In genomic region chr11:60737450-60737849, GRCm38 (mm10) we compare ENCODE assay signal across 27 mouse cellular contexts. TPM values are rescaled to one million over a fixed set of nuclear protein-coding genes. Genes with fewer than 3 reads are reported as not detected.
DNase-seq lines count a peak whose midpoint lies in the region; ATAC-seq and TF ChIP-seq lines count a peak whose summit lies in the region.
"Had no signal": no experiment of that assay in that cellular context is flagged by ENCODE, and none has a peak within 500 bp of the region (broad histone marks: within the 10 kb centered on the region; RNA-seq: fewer than 3 reads in every experiment).

No protein-coding gene starts in this region.

- H3K4me1 ChIP-seq in liver, embryonic 12.5 days = peaks cover 15% of the 10 kb centered on the region
- H3K4me1 ChIP-seq in liver, postnatal 0 days (ENCODE audit: insufficient read depth) = no peaks in the 10 kb centered on the region
- H3K4me1 ChIP-seq in liver, embryonic 14.5 days (replicated peaks; ENCODE audit: control insufficient read depth in 2 of 2, insufficient read depth in 2 of 2, low read length in 1 of 2) = peaks cover 4 to 9% of the 10 kb centered on the region in 2 experiments; a peak in 3 of 4 replicates
- no peaks in the 10 kb centered on the region for H3K4me1 ChIP-seq in cerebellum, adult 2 months (ENCODE audit: control insufficient read depth, insufficient read depth, low read length)
- H3K4me1 ChIP-seq: embryonic facial prominence, embryonic 10.5 days; embryonic facial prominence, embryonic 13.5 days had no signal

- no peaks in the 10 kb centered on the region for H3K27me3 ChIP-seq in liver, embryonic 12.5 days (replicated peaks)
- no peaks in the 10 kb centered on the region for H3K27me3 ChIP-seq in liver, postnatal 0 days (ENCODE audit: insufficient read depth, low read length)
- no peaks in the 10 kb centered on the region for H3K27me3 ChIP-seq in liver, embryonic 14.5 days (ENCODE audit: control insufficient read depth, insufficient read depth, low read length)
- H3K27me3 ChIP-seq in cerebellum, adult 2 months (ENCODE audit: control insufficient read depth, insufficient read depth, low read length) = no peaks in the 10 kb centered on the region
- H3K27me3 ChIP-seq: CH12.LX; embryonic facial prominence, embryonic 13.5 days; heart, embryonic 13.5 days; Patski had no signal

- DNase-seq in liver, postnatal 0 days = no peak
- DNase-seq in liver, embryonic 14.5 days (ENCODE audit: low read depth in 3 of 3, low spot score in 3 of 3) = no peak
- DNase-seq in frontal cortex, postnatal 10 days (ENCODE audit: low spot score in 2 of 2) = no peak
- no peak for DNase-seq in cerebellum, adult 2 months
- DNase-seq: adrenal gland, postnatal 10 days; adrenal gland, postnatal 36 days; B cell, adult 2 months; cerebellum, adult 18-20 months; cerebellum, adult 9-11 months; cerebellum, postnatal 25 days; forebrain, postnatal 0 days; gastrocnemius, postnatal 10 days; heart, adult 2 months; heart, postnatal 14 days; heart, postnatal 4 days had no signal

- peak overlapping the region; percentile 14; the same call in 1 of the 2 replicates for H3K4me2 ChIP-seq in liver, embryonic 12.5 days
- H3K4me2 ChIP-seq in liver, postnatal 0 days (ENCODE audit: low read depth, low read length) = no peak overlapping the region
- H3K4me2 ChIP-seq in liver, embryonic 14.5 days (ENCODE audit: low read depth) = peak overlapping the region; percentile 2; the same call in 1 of the 2 replicates
- H3K4me2 ChIP-seq: embryonic facial prominence, embryonic 13.5 days; heart, embryonic 13.5 days; hindbrain, embryonic 14.5 days had no signal

- H3K9me3 ChIP-seq in liver, embryonic 12.5 days (replicated peaks) = no peaks in the 10 kb centered on the region
- no peaks in the 10 kb centered on the region for H3K9me3 ChIP-seq in liver, postnatal 0 days (ENCODE audit: low read length)
- H3K9me3 ChIP-seq in liver, embryonic 14.5 days (ENCODE audit: control insufficient read depth, low read length) = no peaks in the 10 kb centered on the region
- H3K9me3 ChIP-seq: embryonic facial prominence, embryonic 10.5 days; embryonic facial prominence, embryonic 13.5 days; heart, embryonic 10.5 days; heart, embryonic 13.5 days had no signal

- TF ChIP-seq POLR2A in cerebellum, adult 2 months (IDR thresholded peaks at IDR 0.05; ENCODE audit: borderline replicate concordance, insufficient read depth, low read length) = no peak

- H3K9ac ChIP-seq in liver, embryonic 12.5 days = no peak overlapping the region
- no peak overlapping the region; the same call in 1 of the 2 replicates for H3K9ac ChIP-seq in liver, postnatal 0 days (replicated peaks)
- no peak overlapping the region for H3K9ac ChIP-seq in liver, embryonic 14.5 days (replicated peaks)
- H3K9ac ChIP-seq: embryonic facial prominence, embryonic 13.5 days; forebrain, postnatal 0 days; heart, embryonic 13.5 days; hindbrain, embryonic 14.5 days had no signal

- peak overlapping the region; percentile 13; the same call in 1 of the 2 replicates for H3K27ac ChIP-seq in liver, embryonic 12.5 days
- H3K27ac ChIP-seq in liver, postnatal 0 days (ENCODE audit: low read depth) = no peak overlapping the region
- no peak overlapping the region for H3K27ac ChIP-seq in liver, embryonic 14.5 days
- H3K27ac ChIP-seq in cerebellum, adult 2 months (ENCODE audit: insufficient read depth, low read length) = no peak overlapping the region
- H3K27ac ChIP-seq: embryonic facial prominence, embryonic 10.5 days; embryonic facial prominence, embryonic 13.5 days; heart, adult 2 months; heart, embryonic 10.5 days; heart, embryonic 13.5 days; hindbrain, embryonic 14.5 days; hindbrain, postnatal 0 days had no signal

- ATAC-seq in liver, embryonic 12.5 days = peak; percentile 58; the same call in 1 of the 2 replicates
- no peak for ATAC-seq in liver, postnatal 0 days
- ATAC-seq in erythroblast, adult 5-6 weeks (replicated peaks; ENCODE audit: low FRiP score, poor library complexity, severe bottlenecking) = peak; percentile 80
- ATAC-seq in liver, embryonic 14.5 days (ENCODE audit: insufficient read depth) = no peak
- ATAC-seq: forebrain, embryonic 14.5 days; forebrain, postnatal 0 days; hindbrain, postnatal 0 days; inflammation-experienced regulatory T-cells, adult 6 months; Patski had no signal

- no peak overlapping the region for H3K4me3 ChIP-seq in liver, embryonic 12.5 days
- no peak overlapping the region for H3K4me3 ChIP-seq in liver, postnatal 0 days (ENCODE audit: low read depth, low read length)
- no peak overlapping the region for H3K4me3 ChIP-seq in liver, embryonic 14.5 days (ENCODE audit: insufficient read depth in 1 of 2, low read depth in 2 of 2, low read length in 2 of 2)
- H3K4me3 ChIP-seq in cerebellum, adult 2 months (replicated peaks; ENCODE audit: insufficient read depth, low read depth, low read length) = no peak overlapping the region
- H3K4me3 ChIP-seq: embryonic facial prominence, embryonic 10.5 days; embryonic facial prominence, embryonic 13.5 days; heart, adult 2 months; heart, embryonic 10.5 days; heart, embryonic 13.5 days had no signal

- TF ChIP-seq EP300 in liver, postnatal 0 days (IDR thresholded peaks at IDR 0.05; ENCODE audit: low read depth) = no peak
- no peak for TF ChIP-seq EP300 in liver, embryonic 14.5 days (IDR thresholded peaks at IDR 0.05; ENCODE audit: low read depth)

- peaks cover 44% of the 10 kb centered on the region for H3K36me3 ChIP-seq in liver, embryonic 12.5 days
- peaks cover 18% of the 10 kb centered on the region for H3K36me3 ChIP-seq in liver, postnatal 0 days (replicated peaks; ENCODE audit: insufficient read depth, low read length)
- peaks cover 3% of the 10 kb centered on the region; the same call in 1 of the 2 replicates for H3K36me3 ChIP-seq in liver, embryonic 14.5 days (replicated peaks; ENCODE audit: control insufficient read depth, insufficient read depth, low read depth)

- TF ChIP-seq CTCF in liver, postnatal 0 days (IDR thresholded peaks at IDR 0.05; ENCODE audit: low read depth) = no peak
- no peak for TF ChIP-seq CTCF in liver, embryonic 14.5 days (IDR thresholded peaks at IDR 0.05; ENCODE audit: low read depth)
- no peak for TF ChIP-seq CTCF in cerebellum, adult 2 months (IDR thresholded peaks at IDR 0.05; ENCODE audit: borderline replicate concordance, insufficient read depth, low read depth, low read length)

RNA-seq across cellular contexts. Expression of gene Mief2, which starts 9.3 kb away (rescaled TPM):
- polyA plus RNA-seq in liver, embryonic 12.5 days (2016; fragmentation: Nextera tagmentation; extraction: Ambion mirVana) = 4.4 and 4.5 TPM in 2 replicates
- 4.5 and 4.9 TPM in 2 replicates for polyA plus RNA-seq in liver, postnatal 0 days (2015; fragmentation: Nextera tagmentation; extraction: Ambion mirVana)
- 0.84 TPM in 1 of 2 replicates, not detected in the other for total RNA-seq in erythroblast, adult 5-6 weeks (2015; ENCODE audit: low replicate concordance)
- total RNA-seq in erythroblast, adult 5-6 weeks (2017; ENCODE audit: low replicate concordance) = 0.42 and 1.3 TPM in 2 replicates
- polyA plus RNA-seq in liver, embryonic 14.5 days (2012; rRNA removed) = 1.8 and 2.0 TPM in 2 replicates
- polyA plus RNA-seq in liver, embryonic 14.5 days (2014; fragmentation: Nextera tagmentation; extraction: Ambion mirVana) = 1.8 and 2.5 TPM in 2 replicates
- polyA plus RNA-seq in cerebellum, adult 2 months (2012; rRNA removed) = 27.4 and 28.4 TPM in 2 replicates

RNA-seq across cellular contexts. Expression of gene Flii, which starts 10.4 kb away (rescaled TPM):
- 41.7 and 43.1 TPM in 2 replicates for polyA plus RNA-seq in liver, embryonic 12.5 days (2016; fragmentation: Nextera tagmentation; extraction: Ambion mirVana)
- 23.3 and 23.4 TPM in 2 replicates for polyA plus RNA-seq in liver, postnatal 0 days (2015; fragmentation: Nextera tagmentation; extraction: Ambion mirVana)
- 26.9 and 54.8 TPM in 2 replicates for total RNA-seq in erythroblast, adult 5-6 weeks (2015; ENCODE audit: low replicate concordance)
- total RNA-seq in erythroblast, adult 5-6 weeks (2017; ENCODE audit: low replicate concordance) = 32.3 and 66.9 TPM in 2 replicates
- 19.4 and 35.3 TPM in 2 replicates for polyA plus RNA-seq in liver, embryonic 14.5 days (2012; rRNA removed)
- 22.5 and 25.7 TPM in 2 replicates for polyA plus RNA-seq in liver, embryonic 14.5 days (2014; fragmentation: Nextera tagmentation; extraction: Ambion mirVana)
- 160 and 177 TPM in 2 replicates for polyA plus RNA-seq in cerebellum, adult 2 months (2012; rRNA removed)

RNA-seq across cellular contexts. Expression of gene Llgl1, which starts 37.9 kb away (rescaled TPM):
- 20.2 and 22.1 TPM in 2 replicates for polyA plus RNA-seq in liver, embryonic 12.5 days (2016; fragmentation: Nextera tagmentation; extraction: Ambion mirVana)
- 4.2 and 4.6 TPM in 2 replicates for polyA plus RNA-seq in liver, postnatal 0 days (2015; fragmentation: Nextera tagmentation; extraction: Ambion mirVana)
- 3.8 and 5.6 TPM in 2 replicates for total RNA-seq in erythroblast, adult 5-6 weeks (2015; ENCODE audit: low replicate concordance)
- total RNA-seq in erythroblast, adult 5-6 weeks (2017; ENCODE audit: low replicate concordance) = 2.5 and 3.1 TPM in 2 replicates
- polyA plus RNA-seq in liver, embryonic 14.5 days (2012; rRNA removed) = 12.4 and 13.2 TPM in 2 replicates
- polyA plus RNA-seq in liver, embryonic 14.5 days (2014; fragmentation: Nextera tagmentation; extraction: Ambion mirVana) = 8.5 and 11.0 TPM in 2 replicates
- 88.3 and 90.5 TPM in 2 replicates for polyA plus RNA-seq in cerebellum, adult 2 months (2012; rRNA removed)

RNA-seq across cellular contexts. Expression of gene Top3a, which starts 39.7 kb away (rescaled TPM):
- 10.3 and 10.9 TPM in 2 replicates for polyA plus RNA-seq in liver, embryonic 12.5 days (2016; fragmentation: Nextera tagmentation; extraction: Ambion mirVana)
- 2.5 and 3.2 TPM in 2 replicates for polyA plus RNA-seq in liver, postnatal 0 days (2015; fragmentation: Nextera tagmentation; extraction: Ambion mirVana)
- total RNA-seq in erythroblast, adult 5-6 weeks (2015; ENCODE audit: low replicate concordance) = 5.6 and 7.1 TPM in 2 replicates
- 4.5 and 11.9 TPM in 2 replicates for total RNA-seq in erythroblast, adult 5-6 weeks (2017; ENCODE audit: low replicate concordance)
- polyA plus RNA-seq in liver, embryonic 14.5 days (2012; rRNA removed) = 3.7 and 4.4 TPM in 2 replicates
- polyA plus RNA-seq in liver, embryonic 14.5 days (2014; fragmentation: Nextera tagmentation; extraction: Ambion mirVana) = 5.0 and 5.6 TPM in 2 replicates
- 6.8 and 7.2 TPM in 2 replicates for polyA plus RNA-seq in cerebellum, adult 2 months (2012; rRNA removed)

RNA-seq across cellular contexts. Expression of gene Smcr8, which starts 39.9 kb away (rescaled TPM):
- 4.2 and 4.3 TPM in 2 replicates for polyA plus RNA-seq in liver, embryonic 12.5 days (2016; fragmentation: Nextera tagmentation; extraction: Ambion mirVana)
- polyA plus RNA-seq in liver, postnatal 0 days (2015; fragmentation: Nextera tagmentation; extraction: Ambion mirVana) = 1.9 and 2.0 TPM in 2 replicates
- total RNA-seq in erythroblast, adult 5-6 weeks (2015; ENCODE audit: low replicate concordance) = 10.0 and 11.3 TPM in 2 replicates
- total RNA-seq in erythroblast, adult 5-6 weeks (2017; ENCODE audit: low replicate concordance) = 3.5 and 5.6 TPM in 2 replicates
- polyA plus RNA-seq in liver, embryonic 14.5 days (2012; rRNA removed) = 3.3 and 4.2 TPM in 2 replicates
- 3.0 and 3.6 TPM in 2 replicates for polyA plus RNA-seq in liver, embryonic 14.5 days (2014; fragmentation: Nextera tagmentation; extraction: Ambion mirVana)
- polyA plus RNA-seq in cerebellum, adult 2 months (2012; rRNA removed) = 16.4 and 17.5 TPM in 2 replicates

Comparison
In these comparisons a context has a peak if more than half of its experiments do, and no peak if none do; other contexts are left out.
1. ATAC-seq: peak in liver, embryonic 12.5 days (single experiment) and erythroblast, adult 5-6 weeks (single experiment); none in liver, postnatal 0 days (single experiment) and liver, embryonic 14.5 days (single experiment).